ENCODE assay signal across 20 mouse cellular contexts in the genomic region with DNA sequence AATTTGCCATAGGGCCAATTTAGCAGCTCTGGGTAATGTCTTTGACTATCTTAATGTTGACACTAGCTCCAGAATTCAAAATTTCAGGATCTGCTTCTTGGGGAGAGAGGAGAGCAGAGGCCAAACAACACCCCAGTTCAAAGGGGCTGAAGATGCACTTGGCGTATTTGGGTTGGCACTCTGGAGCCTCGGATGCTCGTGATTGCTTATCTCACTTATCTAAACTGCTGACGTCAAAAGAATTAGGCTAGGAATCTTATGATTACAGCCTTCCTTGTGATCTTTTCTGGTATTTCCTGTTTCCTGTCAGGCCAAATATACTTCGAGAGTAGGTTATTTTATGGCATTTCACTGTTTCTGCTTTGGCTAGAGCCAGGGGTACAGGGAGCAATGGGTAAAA.
DNase-seq lines count a peak whose midpoint lies in the region; ATAC-seq and TF ChIP-seq lines count a peak whose summit lies in the region.
"Had no signal": no experiment of that assay in that cellular context is flagged by ENCODE, and none has a peak within 500 bp of the region (broad histone marks: within the 10 kb centered on the region; RNA-seq: fewer than 3 reads in every experiment).

No protein-coding gene starts in this region.

- no peak overlapping the region for H3K9ac ChIP-seq in heart, adult 2 months (ENCODE audit: low read depth, low read length)
- no peak overlapping the region for H3K9ac ChIP-seq in kidney, embryonic 14.5 days (ENCODE audit: low read depth, low read length)
- H3K9ac ChIP-seq in forebrain, embryonic 15.5 days (replicated peaks) = no peak overlapping the region
- H3K9ac ChIP-seq: liver, embryonic 14.5 days had no signal

- TF ChIP-seq CTCF in heart, adult 2 months (IDR thresholded peaks at IDR 0.05) = no peak

- H3K4me2 ChIP-seq in kidney, embryonic 14.5 days (replicated peaks; ENCODE audit: low read depth, low read length) = no peak overlapping the region
- H3K4me2 ChIP-seq in forebrain, embryonic 15.5 days (replicated peaks) = no peak overlapping the region
- H3K4me2 ChIP-seq: midbrain, embryonic 11.5 days had no signal

- TF ChIP-seq POLR2A in heart, adult 2 months (IDR thresholded peaks at IDR 0.05; ENCODE audit: insufficient read depth, low read depth, low read length) = no peak

- peaks cover 7% of the 10 kb centered on the region for H3K36me3 ChIP-seq in heart, adult 2 months (ENCODE audit: control insufficient read depth, insufficient read depth, low read length)
- H3K36me3 ChIP-seq in kidney, embryonic 14.5 days (ENCODE audit: control insufficient read depth, insufficient read depth, low read length) = no peaks in the 10 kb centered on the region
- no peaks in the 10 kb centered on the region for H3K36me3 ChIP-seq in forebrain, embryonic 15.5 days
- H3K36me3 ChIP-seq: G1E had no signal

- intact Hi-C loops in heart, adult 2 months (cut with DNase I) = loop anchor here (2.0 kb wide), 1 partner anchor 15 kb away; no protein-coding TSS in a partner anchor
- intact Hi-C loops in heart, postnatal 25 days (cut with DNase I) = no loop called here

- H3K27me3 ChIP-seq in heart, adult 2 months (ENCODE audit: control insufficient read depth, insufficient read depth, low read length) = no peaks in the 10 kb centered on the region
- no peaks in the 10 kb centered on the region for H3K27me3 ChIP-seq in kidney, embryonic 14.5 days (ENCODE audit: control insufficient read depth, insufficient read depth, low read length)
- H3K27me3 ChIP-seq in forebrain, embryonic 15.5 days = no peaks in the 10 kb centered on the region

- H3K27ac ChIP-seq in heart, adult 2 months = peak overlapping the region; percentile 50
- H3K27ac ChIP-seq in kidney, embryonic 14.5 days (ENCODE audit: low read depth, low read length) = no peak overlapping the region
- no peak overlapping the region for H3K27ac ChIP-seq in forebrain, embryonic 15.5 days (replicated peaks)
- H3K27ac ChIP-seq: hindbrain, postnatal 0 days; layer of hippocampus, adult 2 months; left cerebral cortex, adult 2 months; liver, embryonic 14.5 days; stomach, postnatal 0 days had no signal

- no peak for TF ChIP-seq EP300 in heart, adult 2 months (IDR thresholded peaks at IDR 0.05; ENCODE audit: insufficient read depth, low read depth, low read length)

- H3K79me2 ChIP-seq in heart, adult 2 months (replicated peaks; ENCODE audit: control insufficient read depth, insufficient read depth, low read length) = no peaks in the 10 kb centered on the region; the same call in 1 of the 2 replicates

- H3K4me3 ChIP-seq in heart, adult 2 months = no peak overlapping the region
- H3K4me3 ChIP-seq in kidney, embryonic 14.5 days (ENCODE audit: low read length) = no peak overlapping the region
- H3K4me3 ChIP-seq in forebrain, embryonic 15.5 days = no peak overlapping the region
- H3K4me3 ChIP-seq: layer of hippocampus, adult 2 months; left cerebral cortex, adult 2 months had no signal

- no peak for DNase-seq in heart, adult 2 months
- no peak for DNase-seq in heart, postnatal 25 days (ENCODE audit: low spot score)
- peak; percentile 66 for DNase-seq in kidney, adult 9 months
- DNase-seq in lung, postnatal 10 days = peak; percentile 26
- no peak for DNase-seq in lung, postnatal 25 days (ENCODE audit: low spot score)
- DNase-seq in yolk sac, embryonic 10.5 days (ENCODE audit: low spot score) = peak; percentile 55
- DNase-seq: adrenal gland, postnatal 36 days; cerebellum, adult 9-10 months; gastrocnemius, postnatal 14 days; right cerebral cortex, postnatal 14 days; thymus, postnatal 14 days had no signal

- no peaks in the 10 kb centered on the region for H3K9me3 ChIP-seq in kidney, embryonic 14.5 days (ENCODE audit: control insufficient read depth, low read length)
- no peaks in the 10 kb centered on the region for H3K9me3 ChIP-seq in forebrain, embryonic 15.5 days
- H3K9me3 ChIP-seq: G1E had no signal

- peaks cover 7% of the 10 kb centered on the region for H3K4me1 ChIP-seq in heart, adult 2 months (ENCODE audit: control insufficient read depth, insufficient read depth, low read length)
- H3K4me1 ChIP-seq in kidney, embryonic 14.5 days (ENCODE audit: control insufficient read depth, insufficient read depth, low read length) = peaks cover 5% of the 10 kb centered on the region; the same call in 1 of the 2 replicates
- peaks cover 8% of the 10 kb centered on the region for H3K4me1 ChIP-seq in forebrain, embryonic 15.5 days

- 14% methylated on average over 5 of the region's 5 CpGs for WGBS in heart, adult 2 months
- 27% methylated on average over 5 of the region's 5 CpGs for WGBS in kidney, embryonic 14.5 days
- 89% methylated on average over 5 of the region's 5 CpGs for WGBS in forebrain, embryonic 15.5 days

- no peak for ATAC-seq in kidney, embryonic 14.5 days (ENCODE audit: low FRiP score, low TSS enrichment)
- ATAC-seq in forebrain, embryonic 15.5 days (replicated peaks) = no peak
- ATAC-seq: hindbrain, postnatal 0 days had no signal

Comparison
In these comparisons a context has a peak if more than half of its experiments do, and no peak if none do; other contexts are left out.
1. DNase-seq: peak in kidney, adult 9 months (single experiment), lung, postnatal 10 days (single experiment) and yolk sac, embryonic 10.5 days (single experiment); none in heart, adult 2 months (0 of 2), heart, postnatal 25 days (single experiment) and lung, postnatal 25 days (single experiment).